Mouse (Mus musculus) erythroblast, embryonic 14.5 days (primary cell): ENCODE data around the gene Ulk4.

ENCODE experiments used
- GATA1 ChIP-seq: IDR thresholded peaks from 2 replicates; pipeline ENCODE4 v1.6.1; 2012; ENCODE audit warnings: low read length, inconsistent platforms, mixed read lengths
- TAL1 ChIP-seq: IDR thresholded peaks from 3 replicates; pipeline ENCODE4 v1.6.1; 2012; ENCODE audit warnings: low read length, inconsistent platforms, mixed read lengths

DNA sequence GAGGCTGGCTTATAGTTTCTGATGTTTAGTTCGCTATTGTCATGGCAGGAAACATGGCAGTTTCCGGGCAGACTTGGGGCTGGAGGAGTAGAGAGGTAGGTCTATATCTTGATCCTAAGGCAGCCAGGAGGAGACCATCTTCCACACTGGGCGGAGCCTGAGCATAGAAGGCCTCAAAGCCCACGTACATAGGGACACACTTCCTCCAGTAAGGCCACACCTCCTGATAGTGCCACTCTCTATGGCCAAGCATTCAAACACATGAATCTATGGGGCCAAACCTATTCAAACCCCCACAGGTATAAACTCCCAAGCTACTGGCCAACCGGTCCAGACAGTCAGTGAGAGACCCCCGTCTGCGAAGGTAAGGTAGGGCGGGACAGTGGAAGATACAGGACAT, 35.6 kb downstream of the Ulk4 start:
- no peak for TF ChIP-seq TAL1
- TF ChIP-seq GATA1: no peak
